Mouse (Mus musculus): Measurements from ENCODE around the gene Ppfia2. TPM values are rescaled to one million over a fixed set of nuclear protein-coding genes. Genes with fewer than 3 reads are reported as not detected.

The Ppfia2 gene
- polyA plus RNA-seq, 1 experiment: not detected

DNA sequence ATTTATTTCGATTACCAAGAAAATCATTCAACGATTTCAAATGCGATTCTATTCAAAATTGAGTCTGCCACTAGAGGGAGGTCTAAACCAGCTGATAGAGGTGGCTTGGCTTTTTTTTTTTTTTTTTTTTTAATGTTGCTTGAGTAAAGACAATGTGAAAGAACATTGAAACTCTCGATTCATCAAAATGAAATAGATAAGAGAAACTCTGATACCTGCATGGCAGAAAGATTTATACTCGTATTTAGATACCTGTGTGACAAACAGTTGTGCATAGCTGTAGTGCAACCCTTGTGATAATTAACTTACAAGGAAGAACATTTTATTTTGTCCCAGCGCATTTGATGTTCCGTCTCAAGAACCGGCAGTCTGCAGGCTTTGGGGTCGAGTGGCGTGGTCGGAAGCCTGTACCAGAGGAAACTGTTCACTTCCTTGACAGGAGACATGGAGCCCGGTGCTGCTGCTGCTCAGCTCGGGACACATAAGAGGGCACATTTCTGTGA lies 462.5 kb downstream of the Ppfia2 start:
- Histone ChIP-seq H3K79me2 (ENCODE audit: control insufficient read depth, insufficient read depth) (no peaks in the 10 kb centered on the region), H3K4me3 (peak overlapping the region; percentile 11), H3K4me2 (ENCODE audit: low read depth) (peak overlapping the region; percentile 85), H3K36me3 (ENCODE audit: control insufficient read depth, insufficient read depth) (no peaks in the 10 kb centered on the region), H3ac (ENCODE audit: control insufficient read depth, insufficient read length) (no peak overlapping the region), H3K27me3 (ENCODE audit: control insufficient read depth, insufficient read depth, insufficient read length) (no peaks in the 10 kb centered on the region)
- no peak for TF ChIP-seq CEBPB (IDR thresholded peaks at IDR 0.05; ENCODE audit: insufficient read depth, poor library complexity, severe bottlenecking)
- no peak for TF ChIP-seq E2F4 (IDR thresholded peaks at IDR 0.05; ENCODE audit: insufficient read depth)
- TF ChIP-seq TCF12 (IDR thresholded peaks at IDR 0.05; ENCODE audit: insufficient read depth, poor library complexity, severe bottlenecking): no peak
- TF ChIP-seq MYOD1 (IDR thresholded peaks at IDR 0.05; ENCODE audit: control insufficient read depth in 1 of 3, insufficient read length in 2 of 3, low read depth in 2 of 3): no peak
- no peak for TF ChIP-seq POLR2AphosphoS2 (IDR thresholded peaks at IDR 0.05; ENCODE audit: insufficient read length, low read depth)
- no peak for TF ChIP-seq USF1 (IDR thresholded peaks at IDR 0.05; ENCODE audit: low read depth)
- no peak for TF ChIP-seq TCF3 (IDR thresholded peaks at IDR 0.05; ENCODE audit: insufficient read length, low read depth)
- no peak for TF ChIP-seq MAX (IDR thresholded peaks at IDR 0.05; ENCODE audit: low read depth)
- no peak for TF ChIP-seq MYOG (IDR thresholded peaks at IDR 0.05; ENCODE audit: control insufficient read depth in 1 of 3, insufficient read depth in 1 of 3, insufficient read length in 2 of 3, low read depth in 2 of 3)
- TF ChIP-seq POLR2A (IDR thresholded peaks at IDR 0.05; ENCODE audit: insufficient read length, low read depth): no peak
- TF ChIP-seq SRF (IDR thresholded peaks at IDR 0.05; ENCODE audit: control insufficient read depth, insufficient read length, low read depth): no peak
- no peak for TF ChIP-seq REST (IDR thresholded peaks at IDR 0.05; ENCODE audit: insufficient read depth, insufficient read length)

DNA sequence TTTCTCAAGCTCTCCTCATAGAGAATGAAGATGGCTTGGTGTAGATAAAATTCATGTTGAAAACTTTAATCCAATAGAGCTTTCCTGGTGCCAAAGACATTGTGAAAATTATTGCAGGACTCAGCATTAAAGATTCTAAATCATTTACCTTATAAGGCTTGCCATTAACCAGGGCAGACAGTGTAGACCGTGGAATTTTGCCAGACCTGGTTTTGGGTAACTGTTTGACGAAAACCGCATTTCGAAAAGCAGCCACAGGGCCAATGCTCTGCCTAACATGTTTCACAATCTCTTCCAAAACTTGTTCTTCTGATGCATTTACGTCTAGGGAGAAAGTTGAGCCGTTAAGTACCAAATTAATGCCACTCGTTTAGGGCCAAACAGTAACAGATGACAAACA lies 466.9 kb downstream of the Ppfia2 start:
- Histone ChIP-seq H3K27me3 (ENCODE audit: control insufficient read depth, insufficient read depth, insufficient read length) (no peaks in the 10 kb centered on the region), H3K36me3 (ENCODE audit: control insufficient read depth, insufficient read depth) (no peaks in the 10 kb centered on the region), H3K79me2 (ENCODE audit: control insufficient read depth, insufficient read depth) (no peaks in the 10 kb centered on the region), H3K4me3 (no peak overlapping the region), H3K4me2 (ENCODE audit: low read depth) (no peak overlapping the region), H3ac (ENCODE audit: control insufficient read depth, insufficient read length) (no peak overlapping the region)
- TF ChIP-seq SRF (IDR thresholded peaks at IDR 0.05; ENCODE audit: control insufficient read depth, insufficient read length, low read depth) (no peak), MAX (IDR thresholded peaks at IDR 0.05; ENCODE audit: low read depth) (no peak), MYOD1 (IDR thresholded peaks at IDR 0.05; ENCODE audit: control insufficient read depth in 1 of 3, insufficient read length in 2 of 3, low read depth in 2 of 3) (no peak), TCF12 (IDR thresholded peaks at IDR 0.05; ENCODE audit: insufficient read depth, poor library complexity, severe bottlenecking) (no peak), TCF3 (IDR thresholded peaks at IDR 0.05; ENCODE audit: insufficient read length, low read depth) (no peak), MYOG (IDR thresholded peaks at IDR 0.05; ENCODE audit: control insufficient read depth in 1 of 3, insufficient read depth in 1 of 3, insufficient read length in 2 of 3, low read depth in 2 of 3) (no peak)

DNA sequence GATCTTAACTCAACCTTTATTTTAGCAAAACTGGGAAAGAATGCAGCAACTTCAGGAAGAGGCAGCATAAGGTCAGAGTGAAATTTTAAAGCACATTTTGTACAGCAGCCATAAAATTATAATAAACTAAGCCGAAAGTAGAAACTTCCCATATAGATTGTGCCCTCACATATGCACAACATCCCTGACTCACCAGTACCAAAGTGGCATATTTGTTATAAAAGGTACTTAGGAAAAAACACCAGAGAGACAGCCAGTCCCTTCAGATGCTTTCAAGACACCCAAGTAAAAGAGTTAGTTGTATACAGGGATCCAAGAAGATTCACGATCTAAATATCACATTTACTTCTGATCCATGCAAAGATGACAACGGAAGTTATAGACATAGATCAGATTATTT lies 468.7 kb downstream of the Ppfia2 start:
- Histone ChIP-seq H3K4me2 (ENCODE audit: low read depth) (no peak overlapping the region), H3K27me3 (ENCODE audit: control insufficient read depth, insufficient read depth, insufficient read length) (no peaks in the 10 kb centered on the region), H3K4me3 (no peak overlapping the region), H3ac (ENCODE audit: control insufficient read depth, insufficient read length) (no peak overlapping the region), H3K36me3 (ENCODE audit: control insufficient read depth, insufficient read depth) (no peaks in the 10 kb centered on the region), H3K79me2 (ENCODE audit: control insufficient read depth, insufficient read depth) (no peaks in the 10 kb centered on the region)
- no peak for TF ChIP-seq TCF3 (IDR thresholded peaks at IDR 0.05; ENCODE audit: insufficient read length, low read depth)
- TF ChIP-seq CEBPB (IDR thresholded peaks at IDR 0.05; ENCODE audit: insufficient read depth, poor library complexity, severe bottlenecking): no peak
- TF ChIP-seq USF1 (IDR thresholded peaks at IDR 0.05; ENCODE audit: low read depth): no peak
- no peak for TF ChIP-seq REST (IDR thresholded peaks at IDR 0.05; ENCODE audit: insufficient read depth, insufficient read length)
- TF ChIP-seq POLR2A (IDR thresholded peaks at IDR 0.05; ENCODE audit: insufficient read length, low read depth): no peak
- no peak for TF ChIP-seq SRF (IDR thresholded peaks at IDR 0.05; ENCODE audit: control insufficient read depth, insufficient read length, low read depth)
- no peak for TF ChIP-seq POLR2AphosphoS2 (IDR thresholded peaks at IDR 0.05; ENCODE audit: insufficient read length, low read depth)
- TF ChIP-seq TCF12 (IDR thresholded peaks at IDR 0.05; ENCODE audit: insufficient read depth, poor library complexity, severe bottlenecking): no peak
- TF ChIP-seq MYOG (IDR thresholded peaks at IDR 0.05; ENCODE audit: control insufficient read depth in 1 of 3, insufficient read depth in 1 of 3, insufficient read length in 2 of 3, low read depth in 2 of 3): no peak
- no peak for TF ChIP-seq E2F4 (IDR thresholded peaks at IDR 0.05; ENCODE audit: insufficient read depth)
- TF ChIP-seq MYOD1 (IDR thresholded peaks at IDR 0.05; ENCODE audit: control insufficient read depth in 1 of 3, insufficient read length in 2 of 3, low read depth in 2 of 3): no peak
- TF ChIP-seq MAX (IDR thresholded peaks at IDR 0.05; ENCODE audit: low read depth): no peak

DNA sequence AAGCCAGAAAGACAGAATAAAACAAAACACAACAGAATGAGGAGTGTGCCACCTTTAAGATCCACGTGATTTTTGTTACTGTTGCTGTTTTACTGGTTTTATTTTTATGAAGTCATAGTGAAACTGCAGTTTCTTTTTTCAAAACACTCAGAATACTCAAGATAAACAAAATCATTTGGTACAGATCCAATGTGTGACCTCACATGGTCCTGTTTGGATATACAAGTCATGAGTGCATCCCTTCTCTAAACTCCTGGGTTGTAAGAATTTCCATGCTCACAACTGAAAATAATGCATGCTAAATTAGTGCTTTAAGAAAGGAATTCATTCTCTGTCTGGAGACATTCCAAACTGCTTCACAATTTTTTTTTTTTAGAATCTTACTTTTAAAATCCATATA lies 469.3 kb downstream of the Ppfia2 start:
- Histone ChIP-seq H3K27me3 (ENCODE audit: control insufficient read depth, insufficient read depth, insufficient read length) (no peaks in the 10 kb centered on the region), H3K79me2 (ENCODE audit: control insufficient read depth, insufficient read depth) (no peaks in the 10 kb centered on the region), H3K4me3 (no peak overlapping the region), H3K4me2 (ENCODE audit: low read depth) (no peak overlapping the region), H3ac (ENCODE audit: control insufficient read depth, insufficient read length) (no peak overlapping the region), H3K36me3 (ENCODE audit: control insufficient read depth, insufficient read depth) (no peaks in the 10 kb centered on the region)
- TF ChIP-seq USF1 (IDR thresholded peaks at IDR 0.05; ENCODE audit: low read depth) (no peak), MYOG (IDR thresholded peaks at IDR 0.05; ENCODE audit: control insufficient read depth in 1 of 3, insufficient read depth in 1 of 3, insufficient read length in 2 of 3, low read depth in 2 of 3) (no peak), E2F4 (IDR thresholded peaks at IDR 0.05; ENCODE audit: insufficient read depth) (no peak), REST (IDR thresholded peaks at IDR 0.05; ENCODE audit: insufficient read depth, insufficient read length) (no peak), TCF12 (IDR thresholded peaks at IDR 0.05; ENCODE audit: insufficient read depth, poor library complexity, severe bottlenecking) (no peak), SRF (IDR thresholded peaks at IDR 0.05; ENCODE audit: control insufficient read depth, insufficient read length, low read depth) (no peak), TCF3 (IDR thresholded peaks at IDR 0.05; ENCODE audit: insufficient read length, low read depth) (no peak), POLR2AphosphoS2 (IDR thresholded peaks at IDR 0.05; ENCODE audit: insufficient read length, low read depth) (no peak), MAX (IDR thresholded peaks at IDR 0.05; ENCODE audit: low read depth) (no peak), MYOD1 (IDR thresholded peaks at IDR 0.05; ENCODE audit: control insufficient read depth in 1 of 3, insufficient read length in 2 of 3, low read depth in 2 of 3) (no peak), CEBPB (IDR thresholded peaks at IDR 0.05; ENCODE audit: insufficient read depth, poor library complexity, severe bottlenecking) (no peak), POLR2A (IDR thresholded peaks at IDR 0.05; ENCODE audit: insufficient read length, low read depth) (no peak)

Data from myocyte (in vitro differentiated cells).